Mouse (Mus musculus): ENCODE data around the gene Tecr. TPM values are rescaled to one million over a fixed set of nuclear protein-coding genes. Genes with fewer than 3 reads are reported as not detected.

Gene Tecr
- polyA plus RNA-seq, 1 experiment from 2014 or later: 605 TPM

DNA sequence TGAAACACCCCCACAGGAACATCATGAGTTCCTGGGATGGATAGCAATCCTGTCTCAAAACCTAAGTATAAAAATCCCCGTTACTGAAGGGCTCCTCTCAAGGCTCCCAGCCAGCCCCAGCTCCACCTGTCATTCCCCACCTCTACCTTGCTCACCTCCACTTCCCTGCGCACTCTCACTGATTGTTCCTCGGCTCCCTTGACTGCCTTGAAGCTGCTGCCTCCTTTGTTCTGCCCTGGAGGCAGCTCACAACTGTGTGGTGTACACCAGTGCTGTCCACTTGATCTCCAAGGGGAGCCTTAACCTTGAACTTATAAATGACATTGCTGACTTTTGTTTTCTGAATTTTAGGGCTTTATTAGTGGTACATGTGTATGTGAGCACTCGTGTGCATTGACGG lies 39.6 kb downstream of the Tecr start:
- Histone ChIP-seq H3K4me2 (replicated peaks) (peak overlapping the region; percentile 92), H3K27ac (no peak overlapping the region), H3K9ac (peak overlapping the region; percentile 84), H3K4me1 (peaks cover 12% of the 10 kb centered on the region), H3K9me3 (no peaks in the 10 kb centered on the region), H3K36me3 (peaks cover 46% of the 10 kb centered on the region), H3K27me3 (no peaks in the 10 kb centered on the region), H3K4me3 (peak overlapping the region; percentile 65; the same call in 1 of the 2 replicates)
- ATAC-seq (ENCODE audit: low FRiP score, low read depth): no peak
- WGBS: 67% methylated on average over 5 of the region's 5 CpGs

- Histone ChIP-seq H3K4me1 (peaks cover 12% of the 10 kb centered on the region), H3K4me3 (peak overlapping the region; percentile 65), H3K9me3 (no peaks in the 10 kb centered on the region), H3K9ac (peak overlapping the region; percentile 84), H3K4me2 (replicated peaks) (peak overlapping the region; percentile 92), H3K36me3 (peaks cover 41% of the 10 kb centered on the region), H3K27ac (no peak overlapping the region), H3K27me3 (no peaks in the 10 kb centered on the region)
- ATAC-seq (ENCODE audit: low FRiP score, low read depth): no peak
- 53% methylated on average over 3 of the region's 3 CpGs for WGBS
These were observed 40.1 kb downstream of the Tecr start for GRCm38 (mm10) chr8:83567668-83568067.

DNA sequence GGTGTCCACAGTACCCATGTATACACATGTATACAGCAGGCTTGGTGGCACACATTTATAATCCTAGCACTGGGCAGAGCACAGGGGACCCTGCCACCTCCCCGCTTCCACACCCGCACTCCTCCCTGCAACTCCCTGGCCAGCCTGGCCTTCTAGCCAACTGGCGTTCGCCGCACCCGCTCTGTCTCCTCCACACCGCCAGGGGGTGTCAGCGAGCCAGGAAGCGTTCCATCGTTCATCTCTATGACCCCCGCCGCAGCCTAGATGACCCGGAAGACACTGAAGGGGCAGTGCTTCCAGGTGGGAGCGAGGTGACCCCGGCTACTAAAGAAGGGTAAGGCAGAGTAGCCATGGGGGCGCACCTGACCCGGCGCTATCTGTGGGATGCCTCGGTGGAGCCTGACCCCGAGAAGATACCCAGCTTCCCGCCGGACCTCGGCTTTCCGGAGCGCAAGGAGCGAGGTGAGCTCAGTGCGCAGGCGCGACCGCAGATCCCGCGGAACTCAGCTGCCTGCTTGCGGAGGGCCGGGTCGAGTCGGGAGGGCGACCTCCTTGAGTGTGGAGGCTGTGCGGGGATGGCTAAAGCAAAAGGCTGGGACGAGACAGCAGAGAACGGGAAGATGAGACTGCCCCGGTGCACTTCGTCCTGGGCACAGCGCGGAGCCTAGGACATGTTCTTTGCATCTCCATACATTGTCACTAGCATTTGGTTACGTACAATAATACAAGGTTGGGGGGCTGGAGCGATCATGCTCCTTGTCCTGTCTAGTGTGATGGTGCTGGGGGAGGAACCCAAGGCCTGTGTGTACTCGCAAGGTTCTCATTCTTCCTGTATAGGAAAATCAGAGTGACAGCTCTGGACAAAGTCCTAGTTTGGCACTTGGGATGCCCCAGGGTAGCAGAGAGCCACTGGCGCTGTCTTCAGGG lies 41.0 kb downstream of the Tecr start, which contains the start of gene Ndufb7:
Ndufb7 (plus strand) TSS at position 203 of the 927 bp plus-strand sequence.
- H3K27ac ChIP-seq: peak within 1 kb of the TSS; percentile 44; the same call in 1 of the 2 replicates
- H3K9me3 ChIP-seq: no peaks in the 10 kb centered on the region
- H3K4me2 ChIP-seq (replicated peaks): peak within 1 kb of the TSS; percentile 92
- WGBS: under 1% methylated on average over 48 of the region's 48 CpGs
- H3K4me3 ChIP-seq: peak within 1 kb of the TSS; percentile 65
- H3K4me1 ChIP-seq: peaks cover 12% of the 10 kb centered on the region
- no peaks in the 10 kb centered on the region for H3K27me3 ChIP-seq
- H3K36me3 ChIP-seq: peaks cover 32% of the 10 kb centered on the region
- H3K9ac ChIP-seq: peak within 1 kb of the TSS; percentile 84
- peak; percentile 89 for ATAC-seq (ENCODE audit: low FRiP score, low read depth)

- H3K27ac ChIP-seq: no peak overlapping the region
- H3K4me2 ChIP-seq (replicated peaks): no peak overlapping the region; the same call in 1 of the 2 replicates
- peaks cover 12% of the 10 kb centered on the region for H3K4me1 ChIP-seq
- peak overlapping the region; percentile 65; the same call in 1 of the 2 replicates for H3K4me3 ChIP-seq
- H3K27me3 ChIP-seq: no peaks in the 10 kb centered on the region
- peak; percentile 7; the same call in 1 of the 2 replicates for ATAC-seq (ENCODE audit: low FRiP score, low read depth)
- H3K9ac ChIP-seq: no peak overlapping the region; the same call in 1 of the 2 replicates
- H3K9me3 ChIP-seq: no peaks in the 10 kb centered on the region
- 74% methylated on average over 9 of the region's 9 CpGs for WGBS
- H3K36me3 ChIP-seq: peaks cover 23% of the 10 kb centered on the region
These were observed 41.9 kb downstream of the Tecr start for GRCm38 (mm10) chr8:83565731-83566375.

GRCm38 (mm10) chr8:83563246-83563645 lies 44.5 kb downstream of the Tecr start:
- WGBS: 81% methylated on average over 4 of the region's 4 CpGs
- H3K9ac ChIP-seq: no peak overlapping the region

DNA sequence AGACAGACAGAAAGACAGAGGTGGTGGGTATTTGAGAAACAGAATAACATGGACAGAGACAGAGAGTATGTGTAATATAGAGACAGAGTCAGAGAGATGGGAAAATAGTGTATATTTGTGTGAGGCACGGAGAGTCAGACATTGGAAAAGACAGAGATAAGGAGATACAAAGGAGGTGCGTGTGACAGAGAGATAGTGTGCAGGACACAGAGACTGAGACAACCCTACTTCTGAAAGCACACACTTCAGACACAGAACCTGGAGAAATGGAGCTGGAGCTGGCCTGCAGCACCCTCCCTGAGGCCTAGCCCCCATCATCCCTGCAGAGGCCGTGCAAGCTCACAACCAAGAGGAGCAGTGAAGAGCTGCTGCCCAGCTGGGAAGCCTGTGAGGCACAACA lies 45.1 kb downstream of the Tecr start:
- no peak for ATAC-seq (ENCODE audit: low FRiP score, low read depth)
- Histone ChIP-seq H3K27ac (no peak overlapping the region), H3K36me3 (no peaks in the 10 kb centered on the region), H3K9me3 (no peaks in the 10 kb centered on the region), H3K4me1 (peaks cover 6% of the 10 kb centered on the region), H3K9ac (no peak overlapping the region), H3K4me3 (no peak overlapping the region), H3K4me2 (replicated peaks) (no peak overlapping the region), H3K27me3 (no peaks in the 10 kb centered on the region)
- WGBS: 78% methylated on average over 3 of the region's 3 CpGs

More at GRCm38 (mm10) chr8:83563246-83563645, 44.5 kb downstream of the Tecr start:
- Histone ChIP-seq H3K4me3 (no peak overlapping the region), H3K4me2 (replicated peaks) (no peak overlapping the region), H3K27me3 (no peaks in the 10 kb centered on the region), H3K27ac (no peak overlapping the region), H3K9me3 (no peaks in the 10 kb centered on the region), H3K36me3 (no peaks in the 10 kb centered on the region), H3K4me1 (peaks cover 12% of the 10 kb centered on the region)
- no peak for ATAC-seq (ENCODE audit: low FRiP score, low read depth)

DNA sequence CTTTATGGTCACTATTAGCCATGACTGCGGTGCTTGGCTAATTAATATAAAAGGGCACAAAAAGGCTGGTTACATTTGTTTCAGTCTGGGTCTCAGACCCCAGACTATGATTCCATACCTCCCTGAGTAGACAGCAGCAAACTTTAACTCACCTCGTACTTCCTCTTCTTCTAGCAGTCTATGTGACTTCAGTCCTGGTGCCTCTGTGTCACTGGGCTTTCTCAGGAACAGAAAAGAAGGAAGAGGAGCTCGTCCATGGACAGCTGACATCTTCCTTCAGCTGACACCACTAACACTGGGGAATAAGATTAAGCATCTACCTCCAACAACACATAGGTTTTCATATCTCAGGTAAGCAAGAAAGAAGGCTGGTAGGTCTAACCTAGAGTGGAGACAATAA lies 72.0 kb downstream of the Tecr start, which contains the start of gene Olfr370:
Olfr370 (plus strand) TSS at position 45 of the 400 bp plus-strand sequence.
- no peak within 1 kb of the TSS for H3K4me2 ChIP-seq (replicated peaks)
- no peak within 1 kb of the TSS for H3K9ac ChIP-seq
- WGBS: 77% methylated on average over 3 of the region's 3 CpGs
- H3K27me3 ChIP-seq: no peaks in the 10 kb centered on the region
- H3K27ac ChIP-seq: no peak within 1 kb of the TSS
- no peaks in the 10 kb centered on the region for H3K4me1 ChIP-seq
- no peaks in the 10 kb centered on the region for H3K36me3 ChIP-seq
- H3K4me3 ChIP-seq: no peak within 1 kb of the TSS
- no peaks in the 10 kb centered on the region for H3K9me3 ChIP-seq
- no peak for ATAC-seq (ENCODE audit: low FRiP score, low read depth)

DNA sequence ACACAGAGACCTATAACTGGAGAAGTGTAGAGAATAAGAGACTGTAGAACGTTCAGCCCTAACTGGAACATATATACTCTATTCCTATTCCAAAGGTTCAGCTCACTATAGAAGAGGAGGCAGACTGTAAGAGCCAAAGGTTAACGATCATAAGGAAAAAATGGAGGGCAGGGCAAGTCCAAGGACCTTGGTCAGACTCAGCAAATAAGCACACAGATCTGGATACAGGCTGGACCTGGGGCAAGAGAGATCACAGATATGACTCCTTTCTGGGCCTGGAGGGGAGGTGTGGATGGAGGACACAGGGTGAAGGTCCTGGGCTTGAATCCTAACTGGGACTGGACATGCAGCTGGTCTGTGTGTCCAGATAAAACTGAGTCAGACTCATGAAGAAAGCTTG lies 73.0 kb downstream of the Tecr start:
- Histone ChIP-seq H3K4me3 (no peak overlapping the region), H3K27ac (no peak overlapping the region), H3K4me1 (no peaks in the 10 kb centered on the region), H3K4me2 (replicated peaks) (no peak overlapping the region), H3K9ac (no peak overlapping the region), H3K27me3 (no peaks in the 10 kb centered on the region), H3K36me3 (no peaks in the 10 kb centered on the region), H3K9me3 (no peaks in the 10 kb centered on the region)
- WGBS: 84% methylated on average over 2 of the region's 2 CpGs
- no peak for ATAC-seq (ENCODE audit: low FRiP score, low read depth)

Other genes starting within 250 kb of the Tecr start
- gene Clgn, start 218.1 kb downstream of the Tecr start, polyA plus RNA-seq (2015; fragmentation: Nextera tagmentation; extraction: Ambion mirVana): 1.5 and 1.7 TPM in 2 replicates
- 121 and 135 TPM in 2 replicates for gene Scoc, start 149.6 kb downstream of the Tecr start, polyA plus RNA-seq (2015; fragmentation: Nextera tagmentation; extraction: Ambion mirVana)
- gene Olfr370, start 72.2 kb downstream of the Tecr start, polyA plus RNA-seq (2015; fragmentation: Nextera tagmentation; extraction: Ambion mirVana): not detected in 2 replicates
- 282 and 290 TPM in 2 replicates for gene Ndufb7, start 41.3 kb downstream of the Tecr start, polyA plus RNA-seq (2015; fragmentation: Nextera tagmentation; extraction: Ambion mirVana)
- gene Dnajb1, start 222 bp upstream of the Tecr start, polyA plus RNA-seq (2015; fragmentation: Nextera tagmentation; extraction: Ambion mirVana): 67.0 and 72.5 TPM in 2 replicates
- 163 and 167 TPM in 2 replicates for gene Gipc1, start 44.7 kb upstream of the Tecr start, polyA plus RNA-seq (2015; fragmentation: Nextera tagmentation; extraction: Ambion mirVana)
- 0.89 and 1.2 TPM in 2 replicates for gene Ptger1, start 58.7 kb upstream of the Tecr start, polyA plus RNA-seq (2015; fragmentation: Nextera tagmentation; extraction: Ambion mirVana)
- gene Pkn1, start 91.2 kb upstream of the Tecr start, polyA plus RNA-seq (2015; fragmentation: Nextera tagmentation; extraction: Ambion mirVana): 28.7 and 29.8 TPM in 2 replicates
- 138 and 143 TPM in 2 replicates for gene Ddx39, start 107.2 kb upstream of the Tecr start, polyA plus RNA-seq (2015; fragmentation: Nextera tagmentation; extraction: Ambion mirVana)
- 35.8 and 39.8 TPM in 2 replicates for gene Adgre5, start 133.4 kb upstream of the Tecr start, polyA plus RNA-seq (2015; fragmentation: Nextera tagmentation; extraction: Ambion mirVana)